Mouse (Mus musculus) kidney, embryonic 14.5 days (tissue): ENCODE measurements around the gene Robo3. TPM values are rescaled to one million over a fixed set of nuclear protein-coding genes. Genes with fewer than 3 reads are reported as not detected.

Source experiments
- ATAC-seq: fragments of 200-750 bp; cut with Nextera tagmentation; 2 replicates; pipeline ENCODE4 v1.8.0; 2017; ENCODE audit warnings: moderate number of reproducible peaks, mild to moderate bottlenecking, moderate TSS enrichment, moderate library complexity; ENCODE audit not compliant: low FRiP score, low TSS enrichment
- H3K27ac ChIP-seq: fragments of 300-500 bp; sonication (generic); 2 replicates; pipeline ENCODE4 v1.5.1; 2014; ENCODE audit warnings: low read depth, mild to moderate bottlenecking, low read length, moderate library complexity, mixed read lengths
- H3K27me3 ChIP-seq: fragments of 300-500 bp; sonication (generic); 2 replicates; pipeline ENCODE4 v1.6.1; 2014; ENCODE audit warnings: mild to moderate bottlenecking, low read length; ENCODE audit not compliant: control insufficient read depth, insufficient read depth
- H3K36me3 ChIP-seq: fragments of 300-500 bp; sonication (generic); 2 replicates; pipeline ENCODE4 v1.6.1; 2014; ENCODE audit warnings: low read length, mixed read lengths; ENCODE audit not compliant: control insufficient read depth, insufficient read depth
- H3K4me1 ChIP-seq: fragments of 300-500 bp; sonication (generic); 2 replicates; pipeline ENCODE4 v1.6.1; 2014; ENCODE audit warnings: low read length, mixed read lengths; ENCODE audit not compliant: control insufficient read depth, insufficient read depth
- H3K4me2 ChIP-seq: fragments of 300-500 bp; sonication (generic); replicated peaks from 2 replicates; pipeline ENCODE4 v1.6.1; 2014; ENCODE audit warnings: low read depth, mild to moderate bottlenecking, low read length
- H3K4me3 ChIP-seq: fragments of 300-500 bp; sonication (generic); 2 replicates; pipeline ENCODE4 v1.5.1; 2014; ENCODE audit warnings: mild to moderate bottlenecking, low read length
- H3K9ac ChIP-seq: fragments of 300-500 bp; sonication (generic); 2 replicates; pipeline ENCODE4 v1.6.1; 2014; ENCODE audit warnings: low read depth, mild to moderate bottlenecking, low read length, moderate library complexity
- H3K9me3 ChIP-seq: fragments of 300-500 bp; sonication (generic); 2 replicates; pipeline ENCODE4 v1.6.1; 2016; ENCODE audit warnings: low read length; ENCODE audit not compliant: control insufficient read depth
- whole genome bisulfite sequencing: fragments of 180-500 bp; shearing (Covaris S2); extraction: QIAGEN DNeasy Blood & Tissue Kit; methylation state at CpG from one replicate; pipeline ENCODE4 v1.1.7; 2014; 5-methylcytosine and 5-hydroxymethylcytosine counted together
- polyA plus RNA-seq: library from polyadenylated mRNA; unstranded; fragments of >200 nt; fragmentation: Nextera tagmentation; extraction: Ambion mirVana; gene quantifications from 2 replicates; pipeline ENCODE4 v1.2.1, GENCODE M21; 2014

Gene Robo3
- 0.09 and 0.11 TPM in 2 replicates for polyA plus RNA-seq

DNA sequence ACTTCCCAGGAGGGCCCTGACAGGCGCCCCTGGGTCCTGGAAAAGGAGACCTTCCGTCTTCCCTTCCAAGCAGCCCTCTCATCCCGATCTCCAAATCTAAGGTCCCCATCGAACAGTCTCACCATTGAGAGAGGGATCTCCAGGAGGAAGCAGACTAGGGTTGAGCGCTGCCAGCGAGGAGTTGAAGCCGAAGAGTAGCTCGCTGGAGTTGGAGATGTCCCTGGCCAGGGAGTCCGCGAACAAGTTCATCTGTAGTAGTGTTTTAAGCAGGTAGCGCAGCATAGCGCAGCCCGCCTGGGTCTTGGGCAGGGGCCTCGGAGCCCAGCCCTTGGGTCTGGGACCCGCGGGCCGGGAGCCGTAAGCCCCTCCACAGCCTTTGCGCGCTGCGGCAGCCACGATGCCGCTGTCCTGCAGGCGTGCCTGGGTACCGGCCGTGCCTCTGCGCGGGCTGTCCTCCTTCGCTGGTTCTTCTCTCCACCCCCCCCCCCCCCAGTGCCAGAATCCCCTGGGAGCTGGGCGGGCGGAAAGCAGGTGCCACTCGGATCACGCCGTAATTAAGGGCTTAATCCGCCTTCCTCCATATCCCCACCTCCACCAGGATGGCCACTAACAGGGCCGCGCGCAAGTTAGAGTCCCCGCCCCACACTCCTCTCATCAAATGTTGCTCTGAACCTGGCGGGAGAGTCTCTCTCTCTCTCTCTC is at the start of gene Robo3:
Gene Robo3 (minus strand): TSS at position 527 of the 702 bp plus-strand sequence.
- Histone ChIP-seq H3K4me1 (peaks cover 6% of the 10 kb centered on the region; the same call in 1 of the 2 replicates), H3K27me3 (peaks cover 78% of the 10 kb centered on the region), H3K27ac (no peak within 1 kb of the TSS), H3K9ac (no peak within 1 kb of the TSS), H3K4me3 (peak within 1 kb of the TSS; percentile 30), H3K36me3 (no peaks in the 10 kb centered on the region), H3K4me2 (peak within 1 kb of the TSS; percentile 37), H3K9me3 (no peaks in the 10 kb centered on the region)
- 0 out of 2 replicates have a peak, but pooled peaks have one; percentile 24 for ATAC-seq
- WGBS = 2% methylated on average over 35 of the region's 40 CpGs

DNA sequence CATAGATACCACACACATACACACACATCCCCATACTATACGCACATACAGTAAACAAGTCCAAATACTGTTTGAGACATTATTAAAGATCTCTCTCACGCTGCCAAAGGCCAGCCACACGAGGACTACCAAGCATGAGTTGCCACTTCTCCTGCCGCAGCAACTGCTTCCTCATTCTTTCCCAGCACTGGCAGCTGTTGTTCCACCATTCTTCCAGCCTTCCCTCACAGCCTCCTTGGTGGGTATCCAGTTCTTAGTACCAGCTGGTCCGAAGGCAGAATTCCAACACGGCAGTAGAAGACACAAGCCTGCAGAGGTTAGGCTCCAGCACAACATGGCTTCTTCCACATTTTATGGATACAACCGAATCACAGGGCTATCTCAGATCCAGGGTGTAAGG is 41.9 kb upstream of the Robo3 start:
- Histone ChIP-seq H3K4me1 (no peaks in the 10 kb centered on the region), H3K36me3 (no peaks in the 10 kb centered on the region), H3K9me3 (no peaks in the 10 kb centered on the region), H3K4me2 (no peak overlapping the region), H3K27me3 (no peaks in the 10 kb centered on the region), H3K4me3 (no peak overlapping the region), H3K27ac (no peak overlapping the region), H3K9ac (no peak overlapping the region)
- 88% methylated on average over 7 of the region's 7 CpGs for WGBS
- ATAC-seq = no peak

DNA sequence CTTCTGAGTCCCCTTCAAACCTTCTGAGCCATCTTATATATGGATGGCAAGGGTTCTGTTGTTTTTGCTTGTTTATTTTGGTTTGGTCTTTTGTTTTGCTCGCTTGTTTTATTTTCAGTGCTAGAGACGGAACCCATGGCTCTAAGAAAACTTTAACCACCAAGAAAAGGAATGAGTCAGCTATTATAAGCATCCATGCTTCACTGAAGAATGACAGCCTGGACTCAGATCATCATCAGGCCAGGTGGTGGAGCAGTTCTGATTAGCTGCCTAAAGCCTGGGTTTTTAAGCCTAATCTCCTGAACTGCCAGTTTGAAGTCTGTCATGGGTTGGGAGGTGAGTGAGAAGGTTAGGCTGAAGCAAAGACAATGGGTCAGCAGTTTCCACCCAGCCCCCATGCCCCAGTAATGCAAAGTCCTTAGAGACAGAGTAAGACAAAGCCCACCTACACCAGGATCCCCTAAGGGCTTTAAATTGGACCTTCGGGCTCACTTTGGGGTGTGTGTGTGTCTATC is 40.6 kb upstream of the Robo3 start:
- no peaks in the 10 kb centered on the region for H3K9me3 ChIP-seq
- ATAC-seq = no peak
- H3K4me1 ChIP-seq = no peaks in the 10 kb centered on the region
- WGBS = 71% methylated on average over 3 of the region's 3 CpGs
- H3K27me3 ChIP-seq = no peaks in the 10 kb centered on the region
- no peak overlapping the region for H3K9ac ChIP-seq
- H3K4me2 ChIP-seq = no peak overlapping the region
- no peak overlapping the region for H3K27ac ChIP-seq
- H3K36me3 ChIP-seq = no peaks in the 10 kb centered on the region
- no peak overlapping the region for H3K4me3 ChIP-seq

DNA sequence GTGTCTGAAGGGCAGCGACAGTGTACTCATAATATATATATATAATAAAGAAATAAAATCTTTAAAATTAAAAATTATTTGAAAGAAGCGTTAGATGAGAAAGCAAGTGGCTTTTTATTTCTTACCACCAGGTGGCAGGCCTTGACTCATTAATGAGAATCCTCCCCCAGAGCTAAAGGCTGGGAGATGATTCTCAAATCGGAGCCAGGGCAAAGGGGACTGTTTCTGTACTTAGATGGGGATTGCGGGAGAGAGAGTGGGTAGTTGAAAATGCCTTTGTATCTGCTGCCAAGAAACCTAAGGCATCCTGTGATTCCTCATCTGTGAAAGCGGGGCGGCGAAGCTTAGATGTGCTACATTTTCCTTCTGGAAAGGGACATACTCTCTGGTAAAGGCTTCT is 29.7 kb upstream of the Robo3 start:
- Histone ChIP-seq H3K27me3 (peaks cover 50% of the 10 kb centered on the region), H3K27ac (no peak overlapping the region), H3K4me2 (no peak overlapping the region), H3K9me3 (no peaks in the 10 kb centered on the region), H3K9ac (no peak overlapping the region), H3K36me3 (no peaks in the 10 kb centered on the region), H3K4me3 (no peak overlapping the region), H3K4me1 (0 out of 2 replicates have a peak, but pooled peaks cover 6% of the 10 kb centered on the region)
- no peak for ATAC-seq
- WGBS = 13% methylated on average over 7 of the region's 7 CpGs

DNA sequence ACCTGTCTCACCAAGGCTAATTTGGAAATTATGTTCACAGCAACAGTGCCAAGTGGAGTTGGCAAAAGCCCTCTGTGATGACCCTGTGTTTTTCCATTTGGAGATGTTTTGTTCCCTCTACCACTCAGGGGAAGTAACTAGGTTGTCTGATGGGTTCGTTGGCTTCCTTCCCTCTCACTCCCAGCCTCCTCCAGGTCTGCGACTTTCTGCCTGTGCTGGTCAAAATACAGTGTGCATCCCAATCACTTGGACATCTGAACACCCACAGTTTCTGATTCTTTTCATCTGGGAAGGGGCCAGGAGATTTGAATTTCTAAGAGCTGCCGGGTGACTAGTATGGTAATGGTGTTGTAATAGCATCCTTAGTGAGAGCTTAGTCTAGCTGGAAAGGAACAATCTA is 28.5 kb upstream of the Robo3 start:
- no peaks in the 10 kb centered on the region for H3K36me3 ChIP-seq
- no peak overlapping the region for H3K4me2 ChIP-seq
- no peaks in the 10 kb centered on the region for H3K9me3 ChIP-seq
- no peak overlapping the region for H3K9ac ChIP-seq
- 5% methylated on average over 3 of the region's 3 CpGs for WGBS
- H3K4me3 ChIP-seq = no peak overlapping the region
- H3K27me3 ChIP-seq = peaks cover 62% of the 10 kb centered on the region
- H3K4me1 ChIP-seq = peaks cover 6% of the 10 kb centered on the region; the same call in 1 of the 2 replicates
- no peak overlapping the region for H3K27ac ChIP-seq
- ATAC-seq = no peak

DNA sequence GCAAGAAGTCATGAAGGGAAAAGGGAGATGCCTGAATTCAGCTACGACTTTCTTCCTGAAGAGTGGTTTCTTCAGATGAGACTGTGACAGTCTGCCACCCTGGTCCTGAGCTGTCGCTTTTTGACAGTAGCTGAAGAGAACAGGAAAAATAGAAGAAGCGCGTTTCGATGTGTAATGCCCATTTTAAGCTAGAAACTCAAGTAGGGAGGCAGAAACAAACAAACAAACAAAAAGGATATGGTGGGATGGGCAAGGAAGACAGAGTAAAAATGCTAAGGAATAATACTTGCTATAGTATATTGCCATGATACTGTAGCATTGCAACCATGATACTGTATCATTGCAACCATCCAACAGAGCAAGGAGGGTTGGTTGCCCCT is 27.9 kb upstream of the Robo3 start:
- Histone ChIP-seq H3K27me3 (peaks cover 68% of the 10 kb centered on the region), H3K4me2 (peak overlapping the region; percentile 86), H3K27ac (no peak overlapping the region), H3K36me3 (no peaks in the 10 kb centered on the region), H3K9ac (no peak overlapping the region; the same call in 1 of the 2 replicates), H3K4me1 (peaks cover 11% of the 10 kb centered on the region; the same call in 1 of the 2 replicates), H3K9me3 (no peaks in the 10 kb centered on the region), H3K4me3 (peak overlapping the region; percentile 45)
- ATAC-seq = no peak
- 5% methylated on average over 5 of the region's 5 CpGs for WGBS

- ATAC-seq = peak; percentile 79
These were observed 27.3 kb upstream of the Robo3 start for GRCm38 (mm10) chr9:37460043-37460960.

DNA sequence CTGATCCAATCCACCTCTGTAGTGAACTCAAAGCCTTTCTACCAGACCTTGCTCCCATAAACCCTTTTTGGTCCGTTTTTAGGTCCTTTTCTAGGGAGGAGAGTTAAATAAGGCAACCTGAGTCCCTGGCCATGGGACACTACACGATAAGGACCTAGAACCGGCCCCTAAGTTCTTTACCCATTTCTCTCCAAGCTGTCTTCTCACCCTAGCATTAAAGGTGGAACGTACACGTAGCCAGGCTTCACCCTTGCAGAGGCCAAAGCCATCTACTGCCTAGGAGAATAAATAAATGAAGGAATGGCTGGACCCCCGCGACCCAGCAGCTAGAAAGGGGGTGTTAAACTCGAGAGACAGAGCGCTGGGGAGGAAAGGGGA is 26.6 kb upstream of the Robo3 start:
- Histone ChIP-seq H3K27me3 (peaks cover 81% of the 10 kb centered on the region), H3K4me2 (peak overlapping the region; percentile 86), H3K9me3 (no peaks in the 10 kb centered on the region), H3K4me1 (peaks cover 11% of the 10 kb centered on the region; the same call in 1 of the 2 replicates), H3K9ac (no peak overlapping the region), H3K4me3 (peak overlapping the region; percentile 45), H3K36me3 (no peaks in the 10 kb centered on the region), H3K27ac (no peak overlapping the region)
- no peak for ATAC-seq
- WGBS = under 1% methylated on average over 9 of the region's 9 CpGs

More at GRCm38 (mm10) chr9:37460043-37460960, 27.3 kb upstream of the Robo3 start:
- Histone ChIP-seq H3K9ac (peak overlapping the region; percentile 14; the same call in 1 of the 2 replicates), H3K27me3 (peaks cover 74% of the 10 kb centered on the region), H3K4me2 (peak overlapping the region; percentile 86), H3K36me3 (no peaks in the 10 kb centered on the region), H3K27ac (no peak overlapping the region), H3K9me3 (no peaks in the 10 kb centered on the region), H3K4me3 (peak overlapping the region; percentile 45), H3K4me1 (peaks cover 11% of the 10 kb centered on the region; the same call in 1 of the 2 replicates)
- WGBS = under 1% methylated on average over 77 of the region's 81 CpGs
